Mouse (Mus musculus) thymus, postnatal 14 days (tissue): ENCODE measurements around the gene Stxbp3.

Source experiments
- DNase-seq: peaks from one replicate; pipeline ENCODE4 v3.0.0; 2021

Gene Stxbp3

DNA sequence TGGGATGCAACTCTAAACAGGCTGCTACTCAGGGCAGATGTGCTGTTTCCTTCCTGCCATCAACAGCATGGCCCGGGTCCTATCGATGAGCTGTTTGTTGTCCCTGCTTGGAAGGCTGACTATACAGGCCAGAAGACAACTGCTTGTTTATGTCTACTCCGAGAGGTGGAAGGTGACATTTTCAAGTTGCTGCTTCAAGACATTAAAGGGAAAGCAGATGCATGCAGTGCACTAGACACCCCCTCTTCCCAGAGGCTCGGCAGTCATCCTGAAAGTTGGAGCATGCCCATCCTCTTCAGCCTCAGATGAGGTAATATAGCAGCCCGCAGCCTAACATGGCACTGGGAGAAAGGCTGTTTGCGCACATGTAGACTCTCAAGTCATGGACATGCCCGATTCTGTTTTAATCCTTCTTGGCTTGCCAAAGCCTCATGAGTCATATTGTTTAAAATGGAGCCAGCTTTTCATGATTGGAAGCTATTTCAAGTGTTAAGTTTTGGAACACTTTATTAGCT lies 77.7 kb downstream of the Stxbp3 start:
- no peak for DNase-seq

GRCm38 (mm10) chr3:108759566-108760420 lies 80.5 kb downstream of the Stxbp3 start:
- no peak for DNase-seq

DNA sequence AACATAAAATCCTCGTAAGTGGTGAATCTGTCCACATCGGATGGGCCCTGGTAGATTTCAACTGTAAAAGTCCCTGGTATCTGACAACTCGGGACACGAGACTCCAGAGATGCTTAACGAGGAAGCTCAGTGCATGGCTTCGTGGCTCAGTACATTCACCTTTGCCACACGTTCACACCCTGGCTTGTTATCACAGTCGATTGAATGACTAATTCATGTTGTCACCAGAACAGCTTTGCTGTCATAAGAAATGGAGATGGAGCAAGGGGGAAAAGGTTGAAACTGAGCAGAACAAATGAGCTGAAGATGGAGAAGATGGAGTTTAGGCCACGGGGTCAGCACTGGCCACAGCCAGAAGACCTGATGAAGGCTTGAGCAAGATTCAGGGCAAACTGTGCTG lies 82.8 kb downstream of the Stxbp3 start:
- no peak for DNase-seq

DNA sequence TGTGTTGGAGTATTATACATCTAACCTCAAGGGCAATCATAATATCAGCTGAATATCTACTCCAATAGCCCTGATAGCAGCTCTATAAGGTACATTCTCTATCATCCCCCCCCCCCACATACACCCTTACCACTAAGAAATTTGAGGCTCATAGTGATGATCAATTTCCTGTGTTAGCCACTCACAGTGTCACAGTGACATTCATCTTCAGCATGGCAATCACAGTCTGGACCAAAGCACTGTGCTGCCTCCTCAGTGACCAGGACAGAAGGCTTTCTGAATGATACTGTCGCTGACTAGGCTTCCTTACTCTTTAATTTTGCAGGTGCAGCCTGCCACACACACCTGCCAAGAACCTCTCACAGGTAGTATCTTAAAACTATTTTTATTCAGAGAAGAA lies 84.2 kb downstream of the Stxbp3 start:
- no peak for DNase-seq

DNA sequence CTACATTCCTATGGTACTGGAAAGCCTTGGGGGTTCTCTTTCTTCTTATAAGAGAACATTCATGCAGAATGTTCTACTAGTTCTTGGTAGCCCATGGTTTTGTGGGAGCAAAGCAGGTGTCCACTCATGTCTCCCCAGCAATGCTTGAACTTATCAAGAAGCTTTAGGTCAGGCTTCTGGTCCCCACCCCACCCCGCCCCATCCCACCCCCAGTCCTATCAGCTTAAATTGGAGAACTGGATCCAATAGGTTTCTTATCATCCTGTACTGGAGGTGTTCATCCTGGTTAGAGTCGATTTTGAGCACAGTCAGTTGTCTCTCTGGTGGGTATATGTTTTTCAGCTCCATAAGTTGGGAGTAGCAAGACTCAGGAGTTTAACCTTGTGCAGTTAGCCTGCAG lies 84.8 kb downstream of the Stxbp3 start:
- DNase-seq: no peak

- no peak for DNase-seq
These were observed 85.8 kb downstream of the Stxbp3 start for GRCm38 (mm10) chr3:108754541-108754940.

GRCm38 (mm10) chr3:108751691-108752090 lies 88.6 kb downstream of the Stxbp3 start:
- no peak for DNase-seq

- DNase-seq: no peak
These were observed 89.3 kb downstream of the Stxbp3 start for GRCm38 (mm10) chr3:108751061-108751460.

- DNase-seq: no peak
These were observed 96.3 kb downstream of the Stxbp3 start for GRCm38 (mm10) chr3:108744060-108744459.
